Mouse (Mus musculus): ENCODE measurements around the gene Secisbp2.

GRCm38 (mm10) chr13:51603221-51603893, 48.1 kb upstream of the Secisbp2 start:
- TF ChIP-seq CTCF (IDR thresholded peaks at IDR 0.05; ENCODE audit: control insufficient read depth, insufficient read depth, insufficient replicate concordance, low read depth, low read length), result no peak
- TF ChIP-seq POLR2A (IDR thresholded peaks at IDR 0.05; ENCODE audit: control insufficient read depth, low read depth, low read length), result no peak
